Mouse (Mus musculus) heart, postnatal 36 days (tissue): ENCODE results near the gene Slc16a12. TPM values are rescaled to one million over a fixed set of nuclear protein-coding genes. Genes with fewer than 3 reads are reported as not detected.

ENCODE experiments used
- DNase-seq, 2 experiments: peaks; one replicate each; pipeline ENCODE4 v3.0.0; 2021 to 2022
- intact Hi-C: fragments of 180-260 bp; cut with DNase I; formaldehyde crosslinking; loops from one replicate; pipeline ENCODE4 v1.15.1; 2025
- microRNA-seq, 2 experiments: library from miRNA; unstranded; fragments of <30 nt; microRNA quantifications; one replicate each; pipeline ENCODE4 v1.2.0; 2021; ENCODE audit warnings: borderline number of aligned reads in 2 of 2
- total RNA-seq, 2 experiments: library from RNA; stranded (reverse); gene quantifications; 2 replicates each; pipeline ENCODE4 v1.2.3; 2021

Gene Slc16a12
- total RNA-seq, 2 experiments from 2014 or later = 1.7 to 1.9 TPM

- DNase-seq = no peak
- intact Hi-C loops = no loop called here
These were observed 126.2 kb downstream of the Slc16a12 start for GRCm38 (mm10) chr19:34620871-34621270.

Small RNA genes within 50 kb of the gene (microRNA-seq; reads per million reads assigned to microRNA genes)
- gene Gm27476 = 0 reads per million in 2 experiments

Other genes starting within 250 kb of the Slc16a12 start
- gene Lipa, start 219.8 kb downstream of the Slc16a12 start, total RNA-seq = 10 to 100 TPM; 28.0 to 28.4 TPM
- gene Ifit2, start 196.6 kb downstream of the Slc16a12 start, total RNA-seq = 1 to 10 TPM; 5.8 to 6.5 TPM
- gene Ifit3, start 163.8 kb downstream of the Slc16a12 start, total RNA-seq = 1 to 10 TPM; 4.2 to 9.2 TPM
- gene Ifit1bl1, start 145.3 kb downstream of the Slc16a12 start, total RNA-seq = 1 to 10 TPM; 1.1 to 1.9 TPM
- gene Ifit3b, start 139.3 kb downstream of the Slc16a12 start, total RNA-seq = 1 to 10 TPM; 1.8 to 3.5 TPM
- 1 to 10 TPM; 1.1 to 1.2 TPM for gene Ifit1bl2, start 106.5 kb downstream of the Slc16a12 start, total RNA-seq
- 1 to 10 TPM; 2.0 to 3.5 TPM for gene Ifit1, start 106.4 kb downstream of the Slc16a12 start, total RNA-seq
- 10 to 100 TPM; 51.7 to 56.2 TPM for gene Pank1, start 132.2 kb upstream of the Slc16a12 start, total RNA-seq
- 1 to 10 TPM; 1.6 to 1.9 TPM for gene Kif20b, start 175.1 kb upstream of the Slc16a12 start, total RNA-seq